Mouse (Mus musculus) urinary bladder, postnatal 36 days (tissue): Measurements from ENCODE around the gene Dach1.

Experiments
- DNase-seq, 2 experiments: peaks; one replicate each; pipeline ENCODE4 v3.0.0; 2022; ENCODE audit warnings: low spot score in 2 of 2, mixed read lengths in 1 of 2

Dach1 gene

GRCm38 (mm10) chr14:98109929-98110328, 59.6 kb downstream of the Dach1 start:
- no peak for DNase-seq

GRCm38 (mm10) chr14:98108764-98109163, 60.8 kb downstream of the Dach1 start:
- DNase-seq = no peak

- no peak for DNase-seq
Observed at GRCm38 (mm10) chr14:98106208-98106607, 63.4 kb downstream of the Dach1 start.

GRCm38 (mm10) chr14:98104314-98104955, 65.1 kb downstream of the Dach1 start:
- DNase-seq = no peak

- no peak for DNase-seq
Observed at GRCm38 (mm10) chr14:98095229-98095628, 74.3 kb downstream of the Dach1 start.

- DNase-seq = no peak
Observed at GRCm38 (mm10) chr14:98089246-98089645, 80.3 kb downstream of the Dach1 start.

- DNase-seq = no peak
Observed at GRCm38 (mm10) chr14:98087355-98087754, 82.2 kb downstream of the Dach1 start.

GRCm38 (mm10) chr14:98086794-98087193, 82.8 kb downstream of the Dach1 start:
- DNase-seq = no peak

GRCm38 (mm10) chr14:98085141-98085540, 84.4 kb downstream of the Dach1 start:
- no peak for DNase-seq

- DNase-seq = no peak
Observed at GRCm38 (mm10) chr14:98084720-98085119, 84.8 kb downstream of the Dach1 start.

- DNase-seq = no peak
Observed at GRCm38 (mm10) chr14:98083419-98083818, 86.1 kb downstream of the Dach1 start.

- no peak for DNase-seq
Observed at GRCm38 (mm10) chr14:98080014-98080413, 89.6 kb downstream of the Dach1 start.

- DNase-seq = no peak
Observed at GRCm38 (mm10) chr14:98077996-98078395, 91.6 kb downstream of the Dach1 start.

GRCm38 (mm10) chr14:98073421-98074080, 96.0 kb downstream of the Dach1 start:
- no peak for DNase-seq

- no peak for DNase-seq
Observed at GRCm38 (mm10) chr14:98072647-98073420, 96.7 kb downstream of the Dach1 start.

- DNase-seq = no peak
Observed at GRCm38 (mm10) chr14:98071877-98072276, 97.7 kb downstream of the Dach1 start.

- peak in 1 of 2 experiments; percentile 27 for DNase-seq
Observed at GRCm38 (mm10) chr14:98067273-98067905, 102.2 kb downstream of the Dach1 start.

GRCm38 (mm10) chr14:98064190-98064589, 105.4 kb downstream of the Dach1 start:
- DNase-seq = no peak

GRCm38 (mm10) chr14:98049329-98049728, 120.2 kb downstream of the Dach1 start:
- no peak for DNase-seq

- no peak for DNase-seq
Observed at GRCm38 (mm10) chr14:98048403-98048802, 121.2 kb downstream of the Dach1 start.

GRCm38 (mm10) chr14:98047670-98048069, 121.9 kb downstream of the Dach1 start:
- no peak for DNase-seq

GRCm38 (mm10) chr14:98046960-98047359, 122.6 kb downstream of the Dach1 start:
- no peak for DNase-seq
